Mouse (Mus musculus): ENCODE results near the gene Mob4.

GRCm38 (mm10) chr1:55145556-55145955, 14.5 kb downstream of the Mob4 start:
- TF ChIP-seq CTCF (conservative IDR thresholded peaks at IDR 0.05; ENCODE audit: insufficient read depth, insufficient read length, low read depth, low read length) (no peak), POLR2A (IDR thresholded peaks at IDR 0.05; ENCODE audit: low read depth, low read length) (no peak)

Measured in kidney, adult 2 months (tissue).